10 mouse cellular contexts compared by ENCODE assay signal in the genomic region with DNA sequence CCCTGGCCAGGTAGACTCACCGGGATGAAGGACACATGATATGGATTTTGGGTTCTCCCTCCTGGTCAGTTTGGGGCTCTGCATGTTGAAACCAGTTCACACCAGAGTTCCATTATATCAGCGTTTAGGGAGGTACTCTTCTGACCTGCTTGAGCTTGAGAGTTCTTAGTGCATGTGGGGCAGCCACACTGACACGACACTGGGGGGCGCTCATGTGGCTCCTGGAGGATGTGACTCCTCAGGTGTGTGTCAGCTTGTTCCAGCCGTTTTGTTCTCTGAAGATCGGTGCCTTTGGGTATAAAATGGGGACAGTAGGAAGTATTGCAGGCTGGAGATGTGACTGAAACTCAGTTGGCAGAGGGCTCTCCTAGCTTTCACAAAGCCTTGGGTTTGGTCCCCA. TPM values are rescaled to one million over a fixed set of nuclear protein-coding genes. Genes with fewer than 3 reads are reported as not detected.
A peak's percentile ranks its signal among the peaks of the same experiment; 100 is the strongest.
DNase-seq lines count a peak whose midpoint lies in the region; ATAC-seq lines count a peak whose summit lies in the region.
"Had no signal": no experiment of that assay in that cellular context is flagged by ENCODE, and none has a peak within 500 bp of the region (broad histone marks: within the 10 kb centered on the region; RNA-seq: fewer than 3 reads in every experiment).

No protein-coding gene starts in this region.

- H3K4me1 ChIP-seq in hindbrain, embryonic 10.5 days (replicated peaks) = peaks cover 8% of the 10 kb centered on the region; the same call in 1 of the 2 replicates
- H3K4me1 ChIP-seq: stomach, embryonic 15.5 days had no signal

- no peak overlapping the region for H3K27ac ChIP-seq in hindbrain, embryonic 10.5 days
- H3K27ac ChIP-seq: stomach, embryonic 15.5 days had no signal

- peak; percentile 64 to 77 for DNase-seq in adrenal gland, adult (ENCODE audit: inconsistent age in 2 of 2, low spot score in 1 of 2)
- no peak for DNase-seq in adrenal gland, postnatal 4 days (ENCODE audit: low spot score in 2 of 2)
- peak; percentile 17 for DNase-seq in right cerebral cortex, postnatal 14 days
- DNase-seq in right cerebral cortex, postnatal 25 days = no peak
- peak; percentile 57 for DNase-seq in lung, postnatal 25 days (ENCODE audit: low spot score)
- no peak for DNase-seq in frontal cortex, postnatal 25 days (ENCODE audit: low spot score in 2 of 2)
- no peak for DNase-seq in hindbrain, embryonic 10.5 days (ENCODE audit: low spot score)

- no peak overlapping the region for H3K4me3 ChIP-seq in hindbrain, embryonic 10.5 days
- H3K4me3 ChIP-seq: stomach, embryonic 15.5 days had no signal

- H3K9me3 ChIP-seq in hindbrain, embryonic 10.5 days = no peaks in the 10 kb centered on the region
- H3K9me3 ChIP-seq: stomach, embryonic 15.5 days had no signal

- no peaks in the 10 kb centered on the region for H3K36me3 ChIP-seq in hindbrain, embryonic 10.5 days
- H3K36me3 ChIP-seq: stomach, embryonic 15.5 days had no signal

- WGBS in hindbrain, embryonic 10.5 days = 39% methylated on average over 6 of the region's 6 CpGs

- 0 out of 2 replicates have a peak, but pooled peaks have one; percentile 52 for ATAC-seq in erythroblast, adult 5-6 weeks (replicated peaks; ENCODE audit: low FRiP score, poor library complexity, severe bottlenecking)

- no peaks in the 10 kb centered on the region for H3K27me3 ChIP-seq in hindbrain, embryonic 10.5 days (ENCODE audit: insufficient read depth, poor library complexity, severe bottlenecking)
- H3K27me3 ChIP-seq: stomach, embryonic 15.5 days had no signal

RNA-seq across cellular contexts. Expression of a gene that starts 18.9 kb away (rescaled TPM):
- not detected for total RNA-seq in adrenal gland, postnatal 4 days (2021)
- not detected in 2 replicates for total RNA-seq in erythroblast, adult 5-6 weeks (2015; ENCODE audit: low replicate concordance)
- total RNA-seq in erythroblast, adult 5-6 weeks (2017; ENCODE audit: low replicate concordance) = not detected in 2 replicates
- 1.6 and 2.2 TPM in 2 replicates for polyA plus RNA-seq in hindbrain, embryonic 10.5 days (2016; fragmentation: Nextera tagmentation; extraction: Ambion mirVana)
- polyA plus RNA-seq: lung, embryonic 16.5 days; stomach, embryonic 15.5 days had no signal

RNA-seq across cellular contexts. Expression of a gene that starts 19.1 kb away (rescaled TPM):
- 10 to 100 TPM; 90.0 to 90.8 TPM for total RNA-seq in adrenal gland, postnatal 4 days (2021)
- total RNA-seq in erythroblast, adult 5-6 weeks (2015; ENCODE audit: low replicate concordance) = 17.5 and 18.6 TPM in 2 replicates
- 14.6 and 22.2 TPM in 2 replicates for total RNA-seq in erythroblast, adult 5-6 weeks (2017; ENCODE audit: low replicate concordance)
- 29.7 and 32.9 TPM in 2 replicates for polyA plus RNA-seq in hindbrain, embryonic 10.5 days (2016; fragmentation: Nextera tagmentation; extraction: Ambion mirVana)

RNA-seq across cellular contexts. Expression of a gene that starts 43.6 kb away (rescaled TPM):
- total RNA-seq in adrenal gland, postnatal 4 days (2021) = not detected
- total RNA-seq in erythroblast, adult 5-6 weeks (2015; ENCODE audit: low replicate concordance) = not detected in 2 replicates
- total RNA-seq in erythroblast, adult 5-6 weeks (2017; ENCODE audit: low replicate concordance) = not detected in 2 replicates
- 1.5 and 2.0 TPM in 2 replicates for polyA plus RNA-seq in hindbrain, embryonic 10.5 days (2016; fragmentation: Nextera tagmentation; extraction: Ambion mirVana)

RNA-seq across cellular contexts. Expression of a gene that starts 58.0 kb away (rescaled TPM):
- total RNA-seq in adrenal gland, postnatal 4 days (2021) = 10 to 100 TPM; 87.2 to 91.6 TPM
- 17.8 and 29.8 TPM in 2 replicates for total RNA-seq in erythroblast, adult 5-6 weeks (2015; ENCODE audit: low replicate concordance)
- 21.2 and 25.6 TPM in 2 replicates for total RNA-seq in erythroblast, adult 5-6 weeks (2017; ENCODE audit: low replicate concordance)
- polyA plus RNA-seq in hindbrain, embryonic 10.5 days (2016; fragmentation: Nextera tagmentation; extraction: Ambion mirVana) = 3.6 and 3.7 TPM in 2 replicates

Comparison
In these comparisons a context has a peak if more than half of its experiments do, and no peak if none do; other contexts are left out.
1. DNase-seq: peak in adrenal gland, adult (2 of 2), right cerebral cortex, postnatal 14 days (single experiment) and lung, postnatal 25 days (single experiment); none in adrenal gland, postnatal 4 days (0 of 2), right cerebral cortex, postnatal 25 days (single experiment), frontal cortex, postnatal 25 days (0 of 2) and hindbrain, embryonic 10.5 days (single experiment).